Mouse (Mus musculus) Patski (cell line): ENCODE measurements around the gene C1qtnf1. TPM values are rescaled to one million over a fixed set of nuclear protein-coding genes. Genes with fewer than 3 reads are reported as not detected.

Source experiments
- ATAC-seq: fragments of 100-300 bp; one replicate; pipeline ENCODE4 v1.8.0; 2021
- CTCF ChIA-PET: fragments of 350-600 bp; sonication (Branson Sonifier 250); formaldehyde crosslinking; loops from one replicate; lab custom pipeline; 2022; ENCODE audit warnings: inconsistent platforms; lab: Charles Lee
- POLR2A ChIA-PET: fragments of 350-600 bp; sonication (Branson Sonifier 250); formaldehyde crosslinking; loops from one replicate; lab custom pipeline; 2022; ENCODE audit warnings: antibody characterized with exemption, inconsistent platforms; lab: Charles Lee
- DNase-seq: peaks from one replicate; pipeline ENCODE4 v3.0.0-alpha.2; 2011; ENCODE audit warnings: low read depth, low spot score
- H3K27me3 ChIP-seq: fragments of 371-371 bp; one replicate; pipeline ENCODE4 v1.5.1; 2021
- CTCF ChIP-seq: fragments of 100-300 bp; IDR thresholded peaks from one replicate; pipeline ENCODE4 v1.5.1; 2021
- in situ Hi-C: fragments of 300-500 bp; cut with MboI; formaldehyde crosslinking; loops from 3 replicates; pipeline ENCODE4 v1.11.1; 2018; ENCODE audit warnings: low pct_unique_long_range_greater_than_20kb, mixed read lengths
- polyA plus RNA-seq: library from polyadenylated mRNA; unstranded; gene quantifications from one replicate; pipeline ENCODE4 v1.2.3, GENCODE M21; 2021

The C1qtnf1 gene
- polyA plus RNA-seq, 1 experiment from 2014 or later, result 11.2 TPM

DNA sequence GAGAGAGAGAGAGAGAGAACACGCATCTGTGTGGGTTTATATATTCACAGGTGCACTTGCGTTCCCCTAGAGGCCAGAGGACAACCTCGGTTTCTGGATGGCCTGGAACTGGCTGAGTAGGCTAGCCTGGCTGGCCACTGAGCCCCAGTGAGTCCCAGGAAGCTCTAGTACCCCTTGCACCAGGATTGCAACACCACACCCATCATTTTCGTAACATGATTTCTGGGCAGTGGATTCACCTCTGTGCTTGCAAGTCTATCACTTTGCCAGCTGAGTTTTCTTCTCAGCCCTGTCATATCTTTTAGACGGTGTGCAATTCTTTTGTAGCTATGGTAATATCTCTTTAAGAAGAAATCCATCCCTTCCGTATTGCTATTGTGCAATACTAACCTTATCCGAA is 7.7 kb upstream of the C1qtnf1 start:
- TF ChIP-seq CTCF, result no peak
- ATAC-seq (no peak), DNase-seq (no peak)
- in situ Hi-C loops, result no loop called here
- CTCF ChIA-PET, result interaction anchor here (0.7 to 3.1 kb wide), 4 partner anchors 23 to 60 kb away, joined by 3 to 27 read pairs (median 4); no protein-coding TSS in a partner anchor
- no peaks in the 10 kb centered on the region for H3K27me3 ChIP-seq
- POLR2A ChIA-PET, result interaction anchor here (0.8 kb wide), 1 partner anchor 23 kb away, joined by 3 read pairs; no protein-coding TSS in a partner anchor

DNA sequence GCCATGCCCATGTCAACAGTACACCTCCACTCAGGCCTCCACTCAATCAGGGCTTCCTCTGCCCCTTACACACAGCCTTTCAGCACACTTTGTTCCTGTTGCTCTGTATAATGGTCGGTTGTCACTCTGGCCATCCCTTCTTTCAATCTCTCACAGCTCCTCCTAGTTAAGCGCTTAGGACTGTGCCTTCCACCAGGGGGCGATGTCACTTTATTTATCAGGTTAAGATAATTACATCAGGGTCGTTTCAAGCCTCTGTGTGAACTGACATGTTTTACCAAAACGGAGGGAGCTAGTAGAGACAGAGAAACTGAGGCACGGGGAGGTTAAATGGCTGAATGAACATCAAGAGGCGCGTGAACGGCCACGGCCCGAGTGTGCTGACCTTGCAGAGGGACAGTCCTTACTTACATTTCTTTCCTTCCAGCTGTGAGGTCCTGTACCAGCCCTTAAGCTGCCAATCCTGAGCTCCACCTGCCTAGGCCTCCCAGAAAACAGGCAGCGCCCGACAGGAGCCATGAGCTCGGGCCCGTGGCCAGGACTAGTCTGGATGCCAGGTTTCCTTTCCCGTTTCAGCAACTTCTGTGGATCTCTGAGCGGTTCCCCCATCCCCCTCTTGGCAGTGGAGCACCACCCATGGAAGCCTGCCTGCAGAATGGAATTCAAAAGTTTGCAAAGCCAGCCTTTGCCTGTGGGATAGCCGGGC is 4.6 kb upstream of the C1qtnf1 start:
- ATAC-seq (no peak), DNase-seq (no peak)
- ChIA-PET CTCF (interaction anchor here (0.7 to 4.9 kb wide), 12 partner anchors 8 to 316 kb away, joined by 3 to 113 read pairs (median 4); no protein-coding TSS in a partner anchor), POLR2A (interaction anchor here (2.4 to 2.6 kb wide), 2 partner anchors 17 to 20 kb away, joined by 9 to 14 read pairs; no protein-coding TSS in a partner anchor)
- H3K27me3 ChIP-seq, result no peaks in the 10 kb centered on the region
- in situ Hi-C loops, result no loop called here
- no peak for TF ChIP-seq CTCF

DNA sequence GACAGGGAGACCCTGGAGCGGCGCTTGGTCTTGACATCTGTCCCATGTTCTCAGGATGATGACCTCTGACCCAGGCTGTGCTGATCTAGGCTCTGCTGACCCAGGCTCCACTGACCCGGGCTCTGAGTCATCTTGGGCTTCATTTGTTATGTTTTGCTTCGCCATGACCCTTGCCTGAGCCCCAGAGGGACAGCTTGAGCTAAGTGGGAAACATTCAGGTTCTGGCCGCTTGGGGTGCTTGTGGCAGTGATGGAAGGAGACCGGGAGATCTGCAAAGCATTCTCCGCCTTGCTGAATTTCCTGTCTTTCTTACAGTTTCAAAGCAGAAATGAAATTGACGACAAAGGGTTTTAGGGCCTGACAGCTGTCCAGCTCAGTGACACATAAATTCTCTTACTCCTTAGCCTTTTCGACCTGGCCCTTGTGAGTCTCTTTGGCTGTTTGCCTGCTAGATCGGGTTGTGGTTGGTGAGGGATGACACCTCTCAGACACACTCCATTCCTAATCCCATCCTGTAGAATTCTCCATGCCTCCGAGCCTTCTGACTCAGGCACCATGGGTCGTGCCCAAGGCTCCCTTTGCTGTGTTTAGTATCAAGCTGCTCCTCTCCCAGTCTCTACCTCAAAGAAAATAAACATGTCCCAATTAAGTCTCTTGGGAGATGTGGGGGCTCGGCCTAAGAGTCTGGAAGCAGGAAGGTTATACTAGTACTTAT is 3.2 kb upstream of the C1qtnf1 start:
- no peak for DNase-seq
- POLR2A ChIA-PET, result interaction anchor here (2.4 to 2.6 kb wide), 2 partner anchors 16 to 18 kb away, joined by 9 to 14 read pairs; no protein-coding TSS in a partner anchor
- CTCF ChIA-PET, result interaction anchor here (4.2 to 4.9 kb wide), 2 partner anchors 11 to 20 kb away, joined by 36 to 113 read pairs; no protein-coding TSS in a partner anchor
- no peaks in the 10 kb centered on the region for H3K27me3 ChIP-seq
- in situ Hi-C loops, result no loop called here
- ATAC-seq, result peak; percentile 51
- TF ChIP-seq CTCF, result no peak

DNA sequence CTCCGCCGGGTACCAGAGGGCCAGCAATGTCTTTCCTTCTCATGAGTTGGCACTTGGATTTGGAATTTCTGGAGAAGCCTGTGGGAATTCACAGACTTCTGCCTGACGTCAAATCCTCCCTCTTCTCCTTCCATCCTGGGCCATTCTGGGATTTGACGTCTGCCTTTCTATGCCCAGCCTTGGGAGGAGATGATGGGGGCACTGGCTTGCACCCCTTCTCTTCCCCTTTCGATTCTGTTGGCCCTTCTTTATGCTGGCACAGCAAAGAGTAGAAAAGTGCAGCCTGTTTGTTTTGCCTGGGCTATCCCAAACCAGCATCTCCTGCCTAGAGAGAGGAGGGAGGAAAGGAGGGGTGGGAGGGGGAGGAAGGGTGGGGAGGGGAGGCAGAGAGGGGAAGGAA is 1.2 kb upstream of the C1qtnf1 start:
- no peak for DNase-seq
- ChIA-PET CTCF (interaction anchor here (4.9 kb wide), 1 partner anchor 18 kb away, joined by 113 read pairs; no protein-coding TSS in a partner anchor), POLR2A (no interaction called here)
- H3K27me3 ChIP-seq, result no peaks in the 10 kb centered on the region
- no peak for TF ChIP-seq CTCF
- in situ Hi-C loops, result no loop called here
- ATAC-seq, result no peak

DNA sequence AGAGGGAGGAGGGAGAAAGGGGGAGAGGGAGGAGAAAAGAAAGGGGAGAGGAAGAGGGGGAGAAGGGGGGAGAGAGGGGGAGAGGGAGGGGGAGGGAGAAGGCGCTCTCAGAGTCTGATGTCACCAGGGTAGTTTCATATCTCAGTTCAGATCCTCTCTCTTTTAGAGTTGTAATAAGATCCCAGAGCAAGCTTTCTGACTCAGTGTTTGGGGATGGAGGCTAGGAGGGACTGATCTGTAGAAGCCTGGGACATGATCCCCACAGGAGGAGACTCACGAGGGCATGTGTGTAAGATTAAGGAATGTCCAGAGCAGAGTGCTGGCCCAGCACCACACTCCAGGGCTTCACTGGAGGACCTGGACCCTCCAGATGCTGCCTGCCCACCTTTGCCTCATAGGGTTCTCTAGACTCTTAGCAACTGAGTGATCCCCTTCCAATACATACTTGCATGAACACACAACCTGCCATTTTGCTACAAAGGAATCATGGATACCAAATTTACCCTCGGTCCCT is 680 bp upstream of the C1qtnf1 start:
- in situ Hi-C loops, result no loop called here
- TF ChIP-seq CTCF, result no peak
- H3K27me3 ChIP-seq, result no peaks in the 10 kb centered on the region
- ChIA-PET CTCF (interaction anchor here (3.0 kb wide), 1 partner anchor 16 kb away, joined by 11 read pairs; no protein-coding TSS in a partner anchor), POLR2A (interaction anchor here (0.5 kb wide), 1 partner anchor 43 kb away, joined by 3 read pairs; no protein-coding TSS in a partner anchor)
- DNase-seq, result no peak
- ATAC-seq, result no peak

DNA sequence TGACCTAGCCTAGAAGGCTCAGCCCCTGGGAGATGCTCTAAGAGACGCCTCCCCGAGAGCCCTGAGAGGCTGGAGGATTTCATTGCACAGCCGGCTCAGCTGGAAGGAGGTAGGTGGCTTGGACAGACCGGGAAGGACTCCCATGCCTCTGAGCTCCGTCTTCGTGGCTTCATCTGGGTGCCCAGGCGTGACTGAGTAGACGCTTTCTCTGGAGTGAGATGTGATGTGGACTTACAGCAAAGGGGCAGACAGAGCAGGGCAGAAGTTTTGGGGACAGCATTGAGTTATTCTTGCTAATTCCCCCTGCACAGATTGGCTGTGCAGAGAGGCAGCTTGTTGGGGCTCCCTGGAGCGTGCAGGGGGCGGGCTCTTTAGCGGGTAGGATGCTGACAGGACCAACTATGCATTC is 461 bp downstream of the C1qtnf1 start:
- in situ Hi-C loops, result no loop called here
- DNase-seq (no peak), ATAC-seq (no peak)
- TF ChIP-seq CTCF, result no peak
- no peaks in the 10 kb centered on the region for H3K27me3 ChIP-seq
- POLR2A ChIA-PET, result interaction anchor here (1.3 to 1.5 kb wide), 2 partner anchors 9 to 14 kb away, joined by 3 read pairs; partner anchors contain the start of gene Cant1
- CTCF ChIA-PET, result interaction anchor here (1.2 to 3.0 kb wide), 2 partner anchors 9 to 15 kb away, joined by 3 to 11 read pairs; no protein-coding TSS in a partner anchor

DNA sequence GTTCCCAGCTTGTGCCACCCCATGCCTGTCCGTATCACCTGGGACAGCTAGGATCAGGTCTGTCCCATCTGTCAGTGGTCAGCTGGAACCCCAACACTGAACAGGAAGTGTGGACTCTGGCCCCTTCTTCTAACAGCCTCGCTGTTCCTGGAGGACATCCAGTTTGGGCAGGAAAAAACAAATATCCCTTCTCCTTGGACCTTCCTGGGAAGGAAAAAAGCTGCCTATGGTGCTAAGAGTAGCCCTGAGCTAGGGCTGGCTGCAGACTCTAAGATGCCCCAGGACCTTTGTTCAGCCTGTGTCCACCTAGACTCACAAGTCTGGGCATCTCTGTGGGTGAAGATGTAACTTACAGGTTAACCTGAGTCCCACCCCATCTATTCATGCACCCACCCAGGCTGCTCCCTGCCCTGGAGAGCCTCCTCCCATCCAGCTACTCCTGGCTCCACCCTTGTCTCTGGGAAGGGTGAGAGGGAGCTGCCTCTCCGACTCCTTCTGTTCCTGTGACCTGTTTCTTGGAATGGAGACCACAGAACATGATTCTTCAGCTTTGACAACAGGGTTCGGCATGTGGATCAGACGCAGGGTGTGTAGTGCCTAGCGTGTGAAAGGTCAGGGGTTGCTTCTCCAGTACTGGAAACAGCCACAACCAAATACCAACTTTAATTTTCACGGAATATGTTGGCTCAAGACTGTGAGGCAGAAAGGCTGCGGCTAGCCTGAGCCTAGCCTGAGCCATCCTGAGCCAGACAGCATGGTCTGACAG is 1.1 kb downstream of the C1qtnf1 start:
- POLR2A ChIA-PET, result interaction anchor here (1.3 to 1.5 kb wide), 2 partner anchors 10 to 14 kb away, joined by 3 read pairs; partner anchors contain the start of gene Cant1
- DNase-seq (no peak), ATAC-seq (no peak)
- in situ Hi-C loops, result no loop called here
- TF ChIP-seq CTCF, result no peak
- CTCF ChIA-PET, result interaction anchor here (1.2 to 3.0 kb wide), 2 partner anchors 8 to 14 kb away, joined by 3 to 11 read pairs; no protein-coding TSS in a partner anchor
- H3K27me3 ChIP-seq, result no peaks in the 10 kb centered on the region

DNA sequence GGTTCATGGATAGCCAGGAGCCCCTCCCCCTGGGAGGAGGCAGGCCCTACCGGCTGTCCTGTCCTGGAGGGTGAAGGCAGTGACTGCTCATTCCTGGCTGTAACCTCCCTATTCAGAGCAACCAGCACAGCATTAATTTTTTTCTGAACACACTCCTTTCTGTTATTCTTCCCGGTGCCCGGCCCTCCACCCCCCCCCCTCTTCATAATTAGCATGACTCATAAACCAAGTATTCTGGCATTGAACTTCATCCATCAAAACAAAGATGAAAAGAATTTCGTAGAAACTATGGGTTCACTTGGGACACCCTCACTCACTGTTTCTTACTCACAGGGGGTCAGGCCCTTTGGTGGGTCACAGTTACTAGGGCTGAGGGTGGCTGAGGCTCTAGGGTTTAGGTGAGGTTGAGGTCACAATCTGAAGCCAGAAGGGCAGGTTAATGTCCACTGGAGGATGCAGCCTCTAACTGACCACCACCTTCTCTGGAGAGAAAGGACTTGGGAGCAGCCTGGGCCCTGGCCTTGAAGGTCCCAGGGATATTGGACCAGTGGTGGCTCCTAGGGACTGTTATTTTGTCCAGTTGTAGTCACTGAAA is 2.4 kb downstream of the C1qtnf1 start:
- no peak for TF ChIP-seq CTCF
- peak; percentile 36 for ATAC-seq
- no peaks in the 10 kb centered on the region for H3K27me3 ChIP-seq
- ChIA-PET POLR2A (no interaction called here), CTCF (interaction anchor here (0.9 to 3.0 kb wide), 3 partner anchors 9 to 14 kb away, joined by 3 to 11 read pairs (median 4); no protein-coding TSS in a partner anchor)
- in situ Hi-C loops, result no loop called here
- no peak for DNase-seq
